Mouse (Mus musculus) liver, embryonic 14.5 days (tissue): ENCODE measurements at regions not wholly inside any gene's neighbourhood (a gene's known extent, or its start where the extent isn't known, plus 50 kb on each side); places are given as distances from the start of the nearest gene placed in this dataset.

Experiments used
- CTCF ChIP-seq: IDR thresholded peaks from 2 replicates; pipeline ENCODE4 v1.5.1; 2016; ENCODE audit warnings: antibody characterized with exemption, low read depth, control low read depth
- EP300 ChIP-seq: IDR thresholded peaks from 2 replicates; pipeline ENCODE4 v1.6.1; 2016; ENCODE audit warnings: antibody characterized with exemption, low read depth

DNA sequence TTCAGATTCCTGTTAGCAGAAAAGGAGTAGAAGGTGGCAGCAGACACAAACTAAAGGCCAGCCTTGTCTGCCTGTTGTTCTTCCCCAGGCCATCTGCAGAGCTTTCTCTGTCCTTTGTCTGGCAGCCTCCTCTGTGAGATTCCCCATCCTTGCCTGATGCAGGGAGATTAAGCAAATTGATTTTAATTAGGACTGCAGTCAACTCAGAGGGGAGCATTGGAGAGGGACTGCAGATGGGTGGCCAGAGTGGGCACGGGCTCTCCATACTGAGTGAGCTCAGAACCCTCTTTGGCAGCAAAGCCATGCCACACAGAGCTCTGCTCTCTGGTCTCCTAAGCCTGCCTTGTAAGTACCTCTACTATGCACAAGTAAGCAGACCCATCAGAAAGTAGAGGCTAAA lies 158.5 kb downstream of the Maf start:
- TF ChIP-seq EP300 (no peak), CTCF (no peak)
